In the genomic region with DNA sequence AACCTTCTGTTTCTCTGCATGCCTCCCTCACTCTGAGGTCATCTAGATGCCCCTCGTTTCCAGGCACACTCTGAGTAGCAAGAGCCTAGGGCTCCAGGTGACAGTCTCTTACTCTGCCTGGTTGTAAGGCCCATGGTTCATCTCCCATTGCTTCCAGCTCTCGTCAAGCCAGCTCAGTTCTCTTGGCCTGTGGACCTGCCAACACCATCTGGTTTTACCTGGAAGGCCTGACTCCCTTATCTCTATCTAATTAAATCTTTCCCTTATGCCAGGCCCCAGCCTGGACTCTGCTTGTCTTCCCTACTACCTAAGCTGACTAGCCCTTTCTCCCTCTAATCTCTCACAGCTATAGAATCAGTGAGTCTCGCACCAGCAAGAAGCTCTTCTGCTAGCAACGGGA, we compare ENCODE assay signal across 19 mouse cellular contexts.
"Had no signal": no experiment of that assay in that cellular context is flagged by ENCODE, and none has a peak within 500 bp of the region (broad histone marks: within the 10 kb centered on the region; RNA-seq: fewer than 3 reads in every experiment).

No protein-coding gene starts in this region.

- H3K36me3 ChIP-seq: kidney, embryonic 15.5 days; limb, embryonic 12.5 days; limb, embryonic 15.5 days; midbrain, embryonic 12.5 days; midbrain, embryonic 15.5 days; neural tube, embryonic 12.5 days; neural tube, embryonic 15.5 days had no signal

- H3K27me3 ChIP-seq: kidney, embryonic 15.5 days; limb, embryonic 12.5 days; limb, embryonic 15.5 days; midbrain, embryonic 12.5 days; midbrain, embryonic 15.5 days; neural tube, embryonic 12.5 days; neural tube, embryonic 15.5 days had no signal

- ATAC-seq: liver, postnatal 0 days; lung, postnatal 0 days; midbrain, embryonic 15.5 days had no signal

- DNase-seq: kidney, postnatal 10 days; kidney, postnatal 36 days; layer of hippocampus, postnatal 36 days; liver, postnatal 0 days; lung, embryonic 14.5 days; right cerebral cortex, adult 18-20 months; right cerebral cortex, postnatal 14 days; right cerebral cortex, postnatal 4 days; thymus, postnatal 25 days had no signal

- H3K27ac ChIP-seq: kidney, embryonic 15.5 days; left cerebral cortex, adult 2 months; limb, embryonic 12.5 days; limb, embryonic 15.5 days; liver, embryonic 14.5 days; midbrain, embryonic 12.5 days; midbrain, embryonic 15.5 days; neural tube, embryonic 12.5 days; neural tube, embryonic 15.5 days had no signal

- H3K4me3 ChIP-seq: kidney, embryonic 15.5 days; left cerebral cortex, adult 2 months; limb, embryonic 12.5 days; limb, embryonic 15.5 days; midbrain, embryonic 12.5 days; midbrain, embryonic 15.5 days; neural tube, embryonic 12.5 days; neural tube, embryonic 15.5 days had no signal

- H3K9me3 ChIP-seq: kidney, embryonic 15.5 days; limb, embryonic 12.5 days; limb, embryonic 15.5 days; midbrain, embryonic 12.5 days; midbrain, embryonic 15.5 days; neural tube, embryonic 12.5 days; neural tube, embryonic 15.5 days had no signal

- H3K4me1 ChIP-seq: kidney, embryonic 15.5 days; limb, embryonic 12.5 days; limb, embryonic 15.5 days; midbrain, embryonic 12.5 days; midbrain, embryonic 15.5 days; neural tube, embryonic 12.5 days; neural tube, embryonic 15.5 days had no signal
